Mouse (Mus musculus): ENCODE data around the gene Vps53.

DNA sequence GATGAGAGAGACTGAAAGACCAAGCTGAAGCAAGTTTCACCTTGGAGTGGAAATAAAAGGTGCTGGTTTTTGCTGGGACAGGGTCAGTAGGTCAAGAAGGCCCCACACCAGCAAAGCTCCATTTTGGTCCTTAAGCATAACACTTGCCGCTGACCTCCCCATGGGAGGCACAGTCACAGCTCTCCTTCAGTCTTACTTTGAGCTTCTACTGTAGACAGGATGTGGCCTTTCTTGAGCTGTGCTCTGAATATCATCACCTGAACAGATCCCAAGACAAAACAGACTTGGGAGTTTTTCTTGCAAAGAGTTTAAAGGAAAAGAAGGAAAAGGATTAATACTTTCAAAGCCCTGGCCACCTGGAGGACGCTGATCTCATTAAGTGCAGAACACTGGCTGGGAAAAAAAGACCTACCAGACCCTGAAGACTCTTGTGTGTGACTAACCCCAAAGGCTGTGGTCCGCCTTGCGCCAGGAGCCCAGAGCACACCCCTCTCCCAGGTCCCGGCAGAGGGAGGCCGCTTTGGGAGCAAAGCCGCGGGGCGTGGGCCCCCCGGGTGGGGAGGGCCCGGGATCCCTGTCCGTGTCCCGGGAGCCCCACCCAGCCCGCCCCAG is 152.8 kb downstream of the Vps53 start:
- no peak for TF ChIP-seq CTCF (IDR thresholded peaks at IDR 0.05; ENCODE audit: extremely low read depth, insufficient read length, insufficient replicate concordance, low read depth, low read length)
- TF ChIP-seq POLR2A (IDR thresholded peaks at IDR 0.05; ENCODE audit: low read depth, low read length): no peak
